Mouse (Mus musculus) lung, postnatal 10 days (tissue): ENCODE results near the gene Tbc1d8.

Experiments used
- DNase-seq: peaks from one replicate; pipeline ENCODE4 v3.0.0; 2021

Tbc1d8 gene

GRCm38 (mm10) chr1:39344981-39345600, 133.5 kb downstream of the Tbc1d8 start:
- peak; percentile 28 for DNase-seq

- no peak for DNase-seq
Observed at GRCm38 (mm10) chr1:39343242-39343641, 135.3 kb downstream of the Tbc1d8 start.

- DNase-seq: peak; percentile 20
Observed at GRCm38 (mm10) chr1:39341807-39342206, 136.7 kb downstream of the Tbc1d8 start.

- DNase-seq: peak; percentile 69
Observed at GRCm38 (mm10) chr1:39340647-39341046, 137.9 kb downstream of the Tbc1d8 start.

GRCm38 (mm10) chr1:39340156-39340555, 138.4 kb downstream of the Tbc1d8 start:
- DNase-seq: no peak

- no peak for DNase-seq
Observed at GRCm38 (mm10) chr1:39339455-39339854, 139.1 kb downstream of the Tbc1d8 start.

GRCm38 (mm10) chr1:39338831-39339230, 139.7 kb downstream of the Tbc1d8 start:
- DNase-seq: no peak

GRCm38 (mm10) chr1:39336788-39337187, 141.8 kb downstream of the Tbc1d8 start:
- DNase-seq: peak; percentile 18

GRCm38 (mm10) chr1:39335561-39336196, 142.9 kb downstream of the Tbc1d8 start:
- DNase-seq: no peak

- no peak for DNase-seq
Observed at GRCm38 (mm10) chr1:39332456-39332855, 146.1 kb downstream of the Tbc1d8 start.

GRCm38 (mm10) chr1:39330857-39331594, 147.5 kb downstream of the Tbc1d8 start:
- peak; percentile 43 for DNase-seq

GRCm38 (mm10) chr1:39327546-39327945, 151.0 kb downstream of the Tbc1d8 start:
- no peak for DNase-seq

GRCm38 (mm10) chr1:39325228-39325627, 153.3 kb downstream of the Tbc1d8 start:
- DNase-seq: no peak

- no peak for DNase-seq
Observed at GRCm38 (mm10) chr1:39321954-39322353, 156.6 kb downstream of the Tbc1d8 start.
